8 mouse cellular contexts compared by ENCODE assay signal in genomic region chr6:88517701-88518403, GRCm38 (mm10). TPM values are rescaled to one million over a fixed set of nuclear protein-coding genes. Genes with fewer than 3 reads are reported as not detected.
A peak's percentile ranks its signal among the peaks of the same experiment; 100 is the strongest.
DNase-seq lines count a peak whose midpoint lies in the region; ATAC-seq and TF ChIP-seq lines count a peak whose summit lies in the region.

No protein-coding gene starts in this region.

- H3K4me2 ChIP-seq in kidney, postnatal 0 days (ENCODE audit: low read length): peak overlapping the region; percentile 63
- H3K4me2 ChIP-seq in forebrain, postnatal 0 days (ENCODE audit: low read depth): peak overlapping the region; percentile 70
- peak overlapping the region; percentile 100 for H3K4me2 ChIP-seq in liver, embryonic 14.5 days (ENCODE audit: low read depth)

- H3K27ac ChIP-seq in kidney, postnatal 0 days: peak overlapping the region; percentile 87
- peak overlapping the region; percentile 69 for H3K27ac ChIP-seq in MEL (ENCODE audit: control insufficient read depth, low read depth, low read length)
- peak overlapping the region; percentile 90; the same call in 1 of the 2 replicates for H3K27ac ChIP-seq in forebrain, postnatal 0 days (ENCODE audit: low read depth, low read length)
- peak overlapping the region; percentile 60 for H3K27ac ChIP-seq in liver, embryonic 14.5 days

- peaks cover 42% of the 10 kb centered on the region for H3K79me2 ChIP-seq in MEL (ENCODE audit: control insufficient read depth, insufficient read depth, low read length, poor library complexity)

- H3K9me3 ChIP-seq in kidney, postnatal 0 days (replicated peaks; ENCODE audit: low read length): no peaks in the 10 kb centered on the region
- no peaks in the 10 kb centered on the region for H3K9me3 ChIP-seq in MEL (replicated peaks; ENCODE audit: insufficient read depth, low read length)
- no peaks in the 10 kb centered on the region for H3K9me3 ChIP-seq in forebrain, postnatal 0 days (ENCODE audit: low read length)
- H3K9me3 ChIP-seq in liver, embryonic 14.5 days (ENCODE audit: control insufficient read depth, low read length): no peaks in the 10 kb centered on the region

- TF ChIP-seq POLR2A in MEL (IDR thresholded peaks at IDR 0.05; ENCODE audit: control insufficient read depth in 1 of 2, insufficient read depth in 1 of 2, low read depth in 1 of 2, low read length in 2 of 2, poor library complexity in 1 of 2): no peak

- peak; percentile 28 for DNase-seq in kidney, postnatal 0 days (ENCODE audit: low spot score)
- DNase-seq in kidney, adult 11 months: no peak
- DNase-seq in MEL (ENCODE audit: low read depth, low spot score): peak; percentile 34
- DNase-seq in forebrain, postnatal 0 days: no peak
- no peak for DNase-seq in liver, embryonic 14.5 days (ENCODE audit: low read depth in 3 of 3, low spot score in 3 of 3)
- DNase-seq in c-Kit-positive CD71-positive TER-119-positive erythroid progenitor cells, embryonic 14.5 days (ENCODE audit: low spot score): no peak
- DNase-seq in gastrocnemius, adult 18-20 months (ENCODE audit: low spot score): no peak

- no peak for TF ChIP-seq RAD21 in MEL (IDR thresholded peaks at IDR 0.05; ENCODE audit: low read depth, low read length)

- no peak for ATAC-seq in kidney, postnatal 0 days (replicated peaks; ENCODE audit: low FRiP score, low read depth)
- ATAC-seq in forebrain, postnatal 0 days: no peak
- ATAC-seq in liver, embryonic 14.5 days (ENCODE audit: insufficient read depth): no peak
- ATAC-seq in granulocyte monocyte progenitor cell, adult 5-6 weeks (replicated peaks; ENCODE audit: poor library complexity, severe bottlenecking): no peak

- TF ChIP-seq CTCF in kidney, postnatal 0 days (IDR thresholded peaks at IDR 0.05; ENCODE audit: low read depth): no peak
- no peak for TF ChIP-seq CTCF in MEL (IDR thresholded peaks at IDR 0.05 in 2 of 3, conservative IDR thresholded peaks at IDR 0.05 in 1 of 3; ENCODE audit: control insufficient read depth in 1 of 3, insufficient read depth in 1 of 3, low read depth in 2 of 3, low read length in 3 of 3, poor library complexity in 1 of 3, severe bottlenecking in 1 of 3)
- no peak for TF ChIP-seq CTCF in forebrain, postnatal 0 days (IDR thresholded peaks at IDR 0.05; ENCODE audit: low read depth)
- TF ChIP-seq CTCF in liver, embryonic 14.5 days (IDR thresholded peaks at IDR 0.05; ENCODE audit: low read depth): no peak

- peak overlapping the region; percentile 83 for H3K4me3 ChIP-seq in kidney, postnatal 0 days (replicated peaks; ENCODE audit: low read depth, low read length)
- peak overlapping the region; percentile 91 to 99 for H3K4me3 ChIP-seq in MEL (ENCODE audit: control insufficient read depth in 1 of 2, insufficient read depth in 1 of 2, low read depth in 2 of 2, low read length in 2 of 2)
- H3K4me3 ChIP-seq in forebrain, postnatal 0 days (ENCODE audit: low read depth, low read length): peak overlapping the region; percentile 86
- peak overlapping the region; percentile 76 to 85 for H3K4me3 ChIP-seq in liver, embryonic 14.5 days (ENCODE audit: insufficient read depth in 1 of 2, low read depth in 2 of 2, low read length in 2 of 2)

- 5% methylated on average over 18 of the region's 18 CpGs for WGBS in kidney, postnatal 0 days
- 13% methylated on average over 18 of the region's 18 CpGs for WGBS in forebrain, postnatal 0 days
- whole genome bisulfite sequencing in liver, embryonic 14.5 days (ENCODE audit: insufficient replicate concordance): 10% methylated on average over 18 of the region's 18 CpGs

- H3K4me1 ChIP-seq in kidney, postnatal 0 days (replicated peaks; ENCODE audit: insufficient read depth, low read length): peaks cover 10% of the 10 kb centered on the region; the same call in 1 of the 2 replicates
- peaks cover 3 to 17% of the 10 kb centered on the region in 2 experiments for H3K4me1 ChIP-seq in MEL (ENCODE audit: control insufficient read depth in 1 of 2, insufficient read depth in 2 of 2, low read length in 2 of 2)
- H3K4me1 ChIP-seq in forebrain, postnatal 0 days (ENCODE audit: insufficient read depth): peaks cover 6% of the 10 kb centered on the region; the same call in 1 of the 2 replicates
- peaks cover 15 to 17% of the 10 kb centered on the region in 2 experiments for H3K4me1 ChIP-seq in liver, embryonic 14.5 days (replicated peaks; ENCODE audit: control insufficient read depth in 2 of 2, insufficient read depth in 2 of 2, low read length in 1 of 2)

- TF ChIP-seq EP300 in MEL (IDR thresholded peaks at IDR 0.05; ENCODE audit: low read depth in 1 of 2, low read length in 2 of 2): no peak
- no peak for TF ChIP-seq EP300 in liver, embryonic 14.5 days (IDR thresholded peaks at IDR 0.05; ENCODE audit: low read depth)

- H3K27me3 ChIP-seq in kidney, postnatal 0 days (ENCODE audit: insufficient read depth, low read length): no peaks in the 10 kb centered on the region
- no peaks in the 10 kb centered on the region for H3K27me3 ChIP-seq in MEL (ENCODE audit: control insufficient read depth in 1 of 2, insufficient read depth in 2 of 2, low read length in 2 of 2)
- H3K27me3 ChIP-seq in forebrain, postnatal 0 days (ENCODE audit: insufficient read depth, low read length): no peaks in the 10 kb centered on the region
- H3K27me3 ChIP-seq in liver, embryonic 14.5 days (ENCODE audit: control insufficient read depth, insufficient read depth, low read length): no peaks in the 10 kb centered on the region

- H3K36me3 ChIP-seq in kidney, postnatal 0 days (ENCODE audit: insufficient read depth, low read length): peaks cover 27% of the 10 kb centered on the region; the same call in 1 of the 2 replicates
- peaks cover 8 to 17% of the 10 kb centered on the region in 2 experiments for H3K36me3 ChIP-seq in MEL (ENCODE audit: control insufficient read depth in 1 of 2, insufficient read depth in 2 of 2, low read length in 2 of 2)
- peaks cover 24% of the 10 kb centered on the region for H3K36me3 ChIP-seq in forebrain, postnatal 0 days (ENCODE audit: insufficient read depth)
- H3K36me3 ChIP-seq in liver, embryonic 14.5 days (replicated peaks; ENCODE audit: control insufficient read depth, insufficient read depth, low read depth): peaks cover 29% of the 10 kb centered on the region

- peak overlapping the region; percentile 84 for H3K9ac ChIP-seq in kidney, postnatal 0 days (ENCODE audit: low read depth, low read length)
- H3K9ac ChIP-seq in MEL (ENCODE audit: control insufficient read depth, low read depth, low read length, poor library complexity, severe bottlenecking): peak overlapping the region; percentile 92
- H3K9ac ChIP-seq in forebrain, postnatal 0 days: peak overlapping the region; percentile 84
- H3K9ac ChIP-seq in liver, embryonic 14.5 days (replicated peaks): peak overlapping the region; percentile 87

TF ChIP-seq in MEL, 35 proteins besides CTCF, POLR2A, EP300 and RAD21:
- TF ChIP-seq JUND (IDR thresholded peaks at IDR 0.05; ENCODE audit: low read depth, low read length): no peak
- TF ChIP-seq USF1 (IDR thresholded peaks at IDR 0.05; ENCODE audit: low read depth, low read length): no peak
- TF ChIP-seq POLR2AphosphoS2 (IDR thresholded peaks at IDR 0.05; ENCODE audit: low read length): no peak
- no peak for TF ChIP-seq E2F4 (IDR thresholded peaks at IDR 0.05; ENCODE audit: borderline replicate concordance, low read depth, low read length)
- TF ChIP-seq RCOR1 (IDR thresholded peaks at IDR 0.05; ENCODE audit: low read depth, low read length): peak; percentile 8; the same call in 1 of the 2 replicates
- TF ChIP-seq MAZ (IDR thresholded peaks at IDR 0.05; ENCODE audit: low read depth, low read length): no peak
- no peak for TF ChIP-seq GABPA (IDR thresholded peaks at IDR 0.05; ENCODE audit: low read depth, low read length)
- 0 out of 2 replicates have a peak, but pooled peaks have one; percentile 12 for TF ChIP-seq SIN3A (IDR thresholded peaks at IDR 0.05; ENCODE audit: low read length)
- TF ChIP-seq UBTF (IDR thresholded peaks at IDR 0.05; ENCODE audit: borderline replicate concordance, insufficient read depth, low read depth, low read length): no peak
- TF ChIP-seq POLR2AphosphoS5 (IDR thresholded peaks at IDR 0.05; ENCODE audit: borderline replicate concordance, low read depth, low read length): no peak
- no peak for TF ChIP-seq NRF1 (IDR thresholded peaks at IDR 0.05; ENCODE audit: insufficient read depth, low read depth, low read length, poor library complexity, severe bottlenecking)
- TF ChIP-seq MYC (IDR thresholded peaks at IDR 0.05; ENCODE audit: low read depth, low read length): no peak
- no peak for TF ChIP-seq GATA1 (IDR thresholded peaks at IDR 0.05; ENCODE audit: low read depth, low read length)
- no peak for TF ChIP-seq TBP (IDR thresholded peaks at IDR 0.05; ENCODE audit: low read depth, low read length)

RNA-seq across cellular contexts. Expression of gene Sec61a1, which starts 0.9 kb away (rescaled TPM):
- polyA plus RNA-seq in kidney, postnatal 0 days (2015; fragmentation: Nextera tagmentation; extraction: Ambion mirVana): 171 and 194 TPM in 2 replicates
- 249 and 277 TPM in 2 replicates for total RNA-seq in MEL (2012; rRNA removed)
- 100 to 1,000 TPM; 111 to 161 TPM for polyA plus RNA-seq in MEL (2012; ENCODE audit: insufficient read depth in 1 of 2, insufficient read length in 2 of 2, low read depth in 1 of 2, low replicate concordance in 2 of 2, missing spikeins in 1 of 2)
- 150 and 191 TPM in 2 replicates for total RNA-seq in forebrain, postnatal 0 days (2014; rRNA removed)
- polyA plus RNA-seq in forebrain, postnatal 0 days (2015; fragmentation: Nextera tagmentation; extraction: Ambion mirVana): 118 and 125 TPM in 2 replicates
- 66.9 and 67.7 TPM in 2 replicates for polyA plus RNA-seq in liver, embryonic 14.5 days (2012; rRNA removed)
- 86.9 and 90.0 TPM in 2 replicates for polyA plus RNA-seq in liver, embryonic 14.5 days (2014; fragmentation: Nextera tagmentation; extraction: Ambion mirVana)
- 10 to 100 TPM; 13.9 to 16.2 TPM for total RNA-seq in gastrocnemius, adult 18-20 months (2021)
- total RNA-seq in granulocyte monocyte progenitor cell, adult 5-6 weeks (2014; fragmentation: Nextera tagmentation): 221 and 234 TPM in 2 replicates
- total RNA-seq in granulocyte monocyte progenitor cell, adult 5-6 weeks (2017): 228 and 244 TPM in 2 replicates

RNA-seq across cellular contexts. Expression of gene Ruvbl1, which starts 52.6 kb away (rescaled TPM):
- polyA plus RNA-seq in kidney, postnatal 0 days (2015; fragmentation: Nextera tagmentation; extraction: Ambion mirVana): 91.1 and 102 TPM in 2 replicates
- total RNA-seq in MEL (2012; rRNA removed): 232 and 240 TPM in 2 replicates
- polyA plus RNA-seq in MEL (2012; ENCODE audit: insufficient read depth in 1 of 2, insufficient read length in 2 of 2, low read depth in 1 of 2, low replicate concordance in 2 of 2, missing spikeins in 1 of 2): 100 to 1,000 TPM; 146 to 238 TPM
- 56.7 and 59.2 TPM in 2 replicates for total RNA-seq in forebrain, postnatal 0 days (2014; rRNA removed)
- polyA plus RNA-seq in forebrain, postnatal 0 days (2015; fragmentation: Nextera tagmentation; extraction: Ambion mirVana): 78.9 and 82.8 TPM in 2 replicates
- 33.8 and 49.1 TPM in 2 replicates for polyA plus RNA-seq in liver, embryonic 14.5 days (2012; rRNA removed)
- polyA plus RNA-seq in liver, embryonic 14.5 days (2014; fragmentation: Nextera tagmentation; extraction: Ambion mirVana): 72.6 and 79.8 TPM in 2 replicates
- total RNA-seq in gastrocnemius, adult 18-20 months (2021): 10 to 100 TPM; 21.9 to 23.9 TPM
- total RNA-seq in granulocyte monocyte progenitor cell, adult 5-6 weeks (2014; fragmentation: Nextera tagmentation): 78.4 and 93.5 TPM in 2 replicates
- total RNA-seq in granulocyte monocyte progenitor cell, adult 5-6 weeks (2017): 159 and 180 TPM in 2 replicates

Comparison
In these comparisons a context has a peak if more than half of its experiments do, and no peak if none do; other contexts are left out.
1. DNase-seq: peak in kidney, postnatal 0 days (single experiment) and MEL (single experiment); none in kidney, adult 11 months (single experiment), forebrain, postnatal 0 days (single experiment), liver, embryonic 14.5 days (0 of 3), c-Kit-positive CD71-positive TER-119-positive erythroid progenitor cells, embryonic 14.5 days (single experiment) and gastrocnemius, adult 18-20 months (single experiment).
2. Peak in every context shown above with its lines, with median percentiles within 50 percentile points of each other: H3K27ac ChIP-seq, H3K4me2 ChIP-seq, H3K4me3 ChIP-seq and H3K9ac ChIP-seq.